Mouse (Mus musculus): ENCODE data around the gene Nkx2-9.

The Nkx2-9 gene

DNA sequence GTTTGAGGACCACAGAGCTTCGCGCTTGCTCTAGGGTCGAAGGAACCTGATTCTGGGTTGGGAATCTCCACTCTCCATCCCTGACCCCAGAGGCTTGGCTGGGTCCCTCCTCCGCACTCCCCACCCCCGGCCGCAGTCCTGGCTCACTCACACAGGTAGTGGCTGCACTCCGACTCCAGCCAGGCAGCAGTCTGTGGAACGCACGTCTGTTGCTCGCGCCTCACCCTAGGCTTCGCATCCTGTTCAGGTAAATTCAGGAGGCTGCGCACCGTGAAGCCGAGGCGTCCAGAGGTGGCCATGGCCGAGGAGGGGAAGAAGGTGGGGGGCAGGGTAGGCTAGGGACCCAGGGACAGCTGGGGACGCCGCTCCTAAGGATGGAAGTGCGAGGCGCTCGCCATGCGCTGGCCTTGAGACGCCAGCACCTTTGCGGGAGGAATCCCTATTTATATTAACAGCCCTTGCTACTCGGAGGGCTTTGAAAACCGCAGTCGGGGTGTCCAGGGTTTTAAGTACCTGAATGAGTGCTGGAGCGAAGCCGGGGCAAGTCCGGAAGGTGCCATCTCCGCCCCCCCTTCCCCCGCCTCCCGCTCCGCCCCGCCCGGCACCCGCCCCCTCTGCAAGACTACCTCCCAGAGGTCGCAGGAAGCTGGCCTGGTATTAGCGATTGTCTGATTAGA lies at the start of gene Nkx2-9:
Gene Nkx2-9 (minus strand): TSS at position 524 of the 677 bp plus-strand sequence.
- no peak for DNase-seq

DNA sequence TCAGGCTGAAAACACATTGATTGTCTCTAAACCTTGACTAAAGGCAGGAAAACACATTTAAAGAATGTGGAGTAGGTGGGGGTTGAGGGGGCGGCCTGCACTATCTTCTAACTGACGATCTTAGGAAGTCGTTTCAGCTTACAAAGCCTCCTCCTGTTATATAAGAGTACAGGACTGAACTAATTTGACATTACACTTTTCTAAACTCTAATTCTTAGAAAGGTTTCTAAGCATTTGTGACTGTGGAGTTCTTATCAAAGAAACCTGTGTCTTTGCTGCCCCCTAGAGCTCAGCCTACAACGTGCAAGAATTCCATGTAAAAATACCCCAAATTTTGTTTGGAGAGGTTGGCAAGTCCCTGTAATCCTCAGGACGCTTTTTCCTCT lies 24.1 kb upstream of the Nkx2-9 start:
- no peak for DNase-seq

DNA sequence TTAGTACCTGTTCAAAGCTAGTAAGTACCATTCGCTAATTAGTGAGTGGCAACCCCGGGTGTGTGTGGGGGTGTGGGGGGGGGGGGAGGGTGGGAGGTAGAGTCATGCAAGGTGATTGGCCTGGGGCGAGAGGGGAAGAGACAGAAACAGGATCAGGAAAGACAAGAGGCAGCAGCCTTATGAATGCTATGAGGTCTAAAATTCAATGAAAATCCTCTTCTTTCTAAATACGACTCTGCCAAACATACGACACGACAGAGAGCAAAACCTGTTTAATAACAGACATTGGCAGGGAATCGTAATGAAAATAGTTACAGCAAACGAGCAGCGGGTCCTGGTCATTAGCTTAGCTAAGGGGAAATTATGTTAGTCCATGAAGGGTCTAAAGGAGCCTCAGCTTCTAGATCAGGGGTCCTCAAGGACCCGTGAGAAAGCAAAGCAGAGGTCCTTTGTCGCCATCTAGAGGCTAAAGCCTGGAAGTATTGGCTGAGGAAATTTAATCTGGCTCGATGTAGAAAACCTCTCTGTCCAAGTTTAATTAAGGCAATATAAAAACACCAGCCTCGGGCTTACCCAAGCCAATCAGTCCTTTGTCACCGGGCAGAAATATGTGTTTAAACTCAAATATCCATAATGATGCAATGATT lies 23.6 kb upstream of the Nkx2-9 start:
- DNase-seq, result no peak

DNA sequence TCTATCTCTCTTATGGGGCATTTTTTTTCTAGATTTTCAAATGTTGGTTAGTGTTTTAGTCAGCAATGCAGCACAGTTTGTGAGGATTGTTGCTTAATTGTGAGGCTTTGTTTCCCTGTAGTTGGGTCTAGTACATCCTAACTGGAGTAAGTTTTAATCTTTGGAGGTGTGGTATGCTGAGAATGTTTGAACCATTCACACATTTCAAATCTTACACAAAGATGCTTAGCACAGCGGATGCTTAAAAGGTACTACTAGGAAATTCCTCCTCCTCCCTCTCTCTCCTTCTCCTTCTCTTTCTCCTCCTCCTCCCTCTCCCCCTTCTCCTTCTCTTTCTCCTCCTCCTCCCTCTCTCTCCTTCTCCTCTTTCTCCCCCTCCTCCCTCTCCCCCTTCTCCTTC lies 3.0 kb upstream of the Nkx2-9 start:
- DNase-seq, result no peak

DNA sequence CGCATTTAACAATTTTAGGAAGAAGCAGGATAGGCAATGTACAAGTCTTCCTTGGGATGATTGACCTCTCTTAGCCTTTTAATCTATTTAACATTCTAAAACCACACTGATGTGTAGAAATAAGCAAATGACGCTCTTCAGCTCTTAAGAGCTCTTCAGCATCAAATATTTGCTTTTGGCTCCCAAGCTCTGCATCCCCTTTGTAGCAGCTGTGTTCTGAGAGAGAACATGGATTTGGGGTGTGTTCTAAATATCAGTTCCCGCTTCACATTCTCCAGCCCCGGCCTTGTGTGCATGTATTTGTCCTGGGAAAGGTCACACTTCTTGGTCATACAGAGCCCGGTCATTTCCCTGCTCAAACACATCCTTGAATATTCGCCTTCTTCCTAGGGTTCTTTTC lies 2.3 kb upstream of the Nkx2-9 start:
- DNase-seq, result no peak

DNA sequence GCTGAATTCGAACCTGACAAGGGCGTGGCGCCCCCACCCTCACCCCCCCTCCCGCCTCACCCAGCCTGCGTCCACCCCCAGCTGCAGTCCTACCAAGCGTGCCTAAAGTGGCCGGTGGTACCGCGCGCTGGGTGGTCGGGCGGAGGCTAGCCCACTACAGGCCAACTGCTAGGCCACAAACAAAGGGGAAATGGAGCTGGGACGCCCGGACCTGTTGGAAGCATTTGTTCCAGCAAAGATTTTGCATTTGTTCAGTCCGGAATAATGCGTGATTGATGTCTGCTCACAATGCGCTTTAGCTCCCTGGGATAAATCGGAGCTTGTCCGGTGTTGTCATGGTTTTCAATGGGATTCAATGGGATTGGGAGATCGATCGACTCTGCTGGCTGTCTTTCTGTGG lies 1.4 kb upstream of the Nkx2-9 start:
- DNase-seq, result no peak

DNA sequence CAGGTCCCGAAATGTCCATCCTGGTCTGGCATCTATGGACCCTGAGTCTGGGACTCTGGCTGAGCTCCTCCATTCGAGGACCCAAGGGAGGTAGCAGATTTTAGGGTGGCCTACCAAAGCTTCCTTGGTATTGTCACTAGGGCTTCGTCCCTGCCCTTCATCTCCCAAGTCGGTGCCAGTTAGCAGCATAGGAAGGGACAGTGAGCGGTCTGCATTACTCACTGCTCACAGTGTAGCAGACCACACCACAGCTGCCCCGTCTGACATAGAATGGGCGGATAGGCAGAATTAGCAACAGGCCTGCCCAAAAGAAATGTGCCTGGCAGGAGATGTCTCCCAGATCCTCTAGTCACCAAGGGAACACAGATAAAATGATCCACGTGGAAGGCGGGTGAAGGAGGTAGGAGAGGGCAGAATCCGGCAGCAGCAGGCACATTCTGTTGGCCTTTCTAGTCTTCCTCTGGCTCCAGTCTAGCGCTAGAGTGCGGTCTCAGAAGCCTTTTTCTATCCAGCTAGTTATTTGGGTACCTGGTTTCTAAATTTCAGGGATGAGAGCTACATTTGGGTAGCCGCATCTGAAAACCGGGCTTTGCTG lies 929 bp upstream of the Nkx2-9 start:
- no peak for DNase-seq

DNA sequence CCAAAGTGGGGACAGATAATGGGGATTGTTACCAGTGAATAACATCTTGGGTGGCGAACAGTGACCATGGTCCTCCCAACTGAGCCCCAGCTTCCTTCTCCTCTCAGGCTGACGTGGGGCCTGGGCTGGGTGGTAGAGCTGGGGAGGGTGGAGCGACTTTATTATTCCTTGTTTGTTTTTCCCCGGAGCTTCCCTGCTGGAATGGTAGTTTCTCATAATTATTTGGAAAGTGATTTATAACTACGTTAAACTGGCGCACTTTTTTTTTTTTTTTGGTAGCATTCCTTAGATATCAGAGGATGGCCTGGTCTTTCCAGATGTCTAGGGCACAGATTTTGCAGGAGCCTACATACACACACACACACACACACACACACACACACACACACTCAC lies 350 bp upstream of the Nkx2-9 start:
- no peak for DNase-seq

DNA sequence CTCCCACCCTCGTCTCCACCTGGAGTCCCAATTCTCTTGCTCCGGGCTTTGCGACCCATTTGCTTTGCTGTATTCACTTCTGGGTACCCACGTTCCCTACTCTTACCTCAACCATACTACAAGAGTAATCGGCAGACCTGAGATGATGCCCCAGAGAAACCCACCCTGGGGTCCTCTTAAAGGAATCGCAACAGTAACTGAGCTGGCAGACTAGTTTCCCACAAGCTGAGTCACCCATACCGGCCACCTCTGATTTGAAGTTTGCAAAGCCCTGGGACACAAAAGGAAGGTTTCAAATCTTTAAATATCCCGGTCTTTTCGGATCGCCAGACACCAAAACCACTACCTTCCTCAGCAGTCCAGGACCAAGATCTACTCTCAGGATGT lies 742 bp downstream of the Nkx2-9 start:
- DNase-seq, result no peak

DNA sequence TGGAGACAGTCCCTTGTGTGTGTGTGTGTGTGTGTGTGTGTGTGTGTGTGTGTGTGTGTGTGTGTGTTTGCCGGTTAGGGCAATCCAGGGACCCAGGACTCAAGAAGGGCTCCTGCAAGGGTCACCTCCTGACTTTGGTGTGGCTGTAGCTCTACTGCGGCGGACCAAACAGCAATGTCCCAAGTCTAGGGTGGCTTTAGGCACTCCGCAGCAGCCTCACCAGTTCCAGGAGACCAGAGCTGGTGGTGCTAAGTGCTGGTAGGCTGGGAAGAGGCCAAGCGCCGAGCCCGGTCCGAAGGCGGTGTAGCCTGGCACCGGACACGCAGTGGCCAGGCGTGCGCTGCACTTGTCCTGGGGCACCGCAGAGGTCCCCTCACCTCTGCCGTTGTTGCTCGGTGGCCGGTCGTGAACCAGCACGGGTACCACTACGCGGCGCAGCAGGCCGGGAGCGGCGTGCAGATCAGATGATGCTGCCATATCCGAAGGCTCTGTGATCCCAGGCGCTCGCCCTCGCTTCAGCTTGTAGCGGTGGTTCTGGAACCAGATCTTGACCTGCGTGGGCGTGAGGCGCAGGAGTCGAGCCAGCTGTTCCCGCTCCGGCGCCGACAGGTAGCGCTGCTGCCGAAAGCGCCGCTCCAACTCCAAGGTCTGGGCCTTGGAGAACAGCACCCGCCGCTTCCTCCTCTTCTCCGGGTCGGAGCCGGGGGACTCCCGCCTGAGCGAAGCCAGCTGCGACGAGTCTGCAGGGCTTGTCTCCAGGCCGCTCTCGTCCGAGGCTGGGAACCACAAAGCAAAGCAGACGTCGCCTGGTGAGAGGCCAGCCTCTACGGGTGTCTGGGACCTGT lies 1.4 kb downstream of the Nkx2-9 start:
- no peak for DNase-seq

DNA sequence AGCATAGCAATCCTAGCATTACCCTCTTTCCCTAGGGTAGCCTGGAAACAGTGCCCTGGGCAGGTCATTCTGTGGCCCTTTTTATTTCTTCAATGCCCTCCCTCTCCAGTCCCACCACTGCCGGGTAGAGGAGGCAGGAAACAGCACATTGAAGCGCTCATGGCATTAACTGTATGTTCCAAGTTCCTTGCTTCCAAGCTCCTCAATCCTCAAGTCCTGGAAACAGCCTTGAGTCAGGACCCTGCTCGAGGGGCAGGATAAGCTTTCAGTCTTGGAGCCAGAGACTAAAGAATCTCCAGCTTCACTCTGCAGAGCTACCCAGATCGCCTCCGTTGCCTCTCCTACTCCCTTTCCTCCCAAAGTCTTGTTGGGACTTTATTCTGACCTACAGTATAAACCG lies 2.2 kb downstream of the Nkx2-9 start:
- DNase-seq, result no peak

DNA sequence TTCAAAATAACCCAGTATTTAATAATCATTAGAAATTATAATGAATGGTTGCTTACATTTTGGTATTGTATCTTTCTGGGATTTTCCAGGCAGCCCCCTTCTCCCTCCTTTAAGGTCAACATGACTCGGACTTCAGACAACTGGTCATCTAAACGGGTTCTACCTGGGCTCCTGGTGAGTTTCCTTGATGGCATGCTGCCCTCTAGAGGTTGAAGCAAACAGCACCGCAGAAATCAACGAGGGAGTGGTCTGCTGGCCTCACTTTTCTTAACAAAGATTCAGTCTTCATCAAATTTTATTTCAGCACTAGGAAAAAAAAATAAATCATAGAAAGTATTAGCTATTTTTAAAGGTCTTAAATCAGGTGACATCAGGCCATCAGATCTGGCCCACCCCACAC lies 21.4 kb downstream of the Nkx2-9 start:
- DNase-seq, result no peak

DNA sequence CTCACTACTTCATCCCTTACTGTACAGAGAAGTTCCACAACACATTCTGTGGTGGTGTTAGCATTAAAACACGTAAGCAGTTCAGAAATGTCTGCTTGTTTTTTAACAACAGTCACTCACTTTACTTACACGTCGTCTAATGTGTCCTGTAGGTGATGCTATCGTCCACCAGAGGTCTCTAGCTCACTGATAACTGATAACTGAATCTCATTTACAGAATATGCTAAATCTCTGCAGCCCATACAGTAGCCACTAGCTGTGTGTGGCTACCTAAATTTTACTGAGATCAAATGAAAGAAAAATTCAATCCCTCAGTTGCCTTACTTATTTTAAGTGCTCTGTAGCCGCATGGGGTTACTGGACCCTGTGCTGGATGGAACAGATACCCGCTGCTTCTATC lies 25.3 kb downstream of the Nkx2-9 start:
- DNase-seq, result no peak
